Mouse (Mus musculus): ENCODE measurements around the gene Fez2.

DNA sequence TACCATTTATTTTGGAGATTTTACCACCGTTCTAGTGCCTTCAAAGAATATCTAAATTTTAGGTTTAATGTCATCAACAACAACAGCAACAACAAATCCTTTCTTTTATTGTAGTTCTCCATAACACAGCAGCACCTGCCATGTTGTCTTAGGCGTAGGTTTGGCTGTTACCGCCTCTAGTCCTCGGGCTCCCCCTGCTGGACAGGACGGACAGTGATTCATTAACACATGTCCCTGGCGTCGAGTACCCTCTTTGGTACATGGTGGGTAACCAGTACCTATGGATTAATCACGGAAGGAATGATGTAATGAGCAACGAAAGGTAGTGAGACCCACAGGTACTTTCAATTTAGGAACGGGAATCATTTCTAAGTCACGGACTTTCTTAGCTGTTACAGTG, 37.2 kb upstream of the Fez2 start:
- TF ChIP-seq CTCF (IDR thresholded peaks at IDR 0.05; ENCODE audit: low read depth, low read length) = peak; percentile 99
- no peak for TF ChIP-seq POLR2A (IDR thresholded peaks at IDR 0.05; ENCODE audit: extremely low read depth, insufficient read depth, low read length)

All from liver, adult 2 months (tissue).